Mouse (Mus musculus) limb, embryonic 13.5 days (tissue): Measurements from ENCODE around the gene Ctsh. TPM values are rescaled to one million over a fixed set of nuclear protein-coding genes. Genes with fewer than 3 reads are reported as not detected.
A peak's percentile ranks its signal among the peaks of the same experiment; 100 is the strongest.

Experiments
- ATAC-seq: fragments of 200-750 bp; cut with Nextera tagmentation; 2 replicates; pipeline ENCODE4 v1.8.0; 2017; ENCODE audit warnings: low read depth, moderate number of reproducible peaks, moderate TSS enrichment; ENCODE audit not compliant: low FRiP score
- H3K27ac ChIP-seq: fragments of 300-500 bp; sonication (generic); 2 replicates; pipeline ENCODE4 v1.5.1; 2015; ENCODE audit warnings: inconsistent platforms, mild to moderate bottlenecking, moderate library complexity
- H3K27me3 ChIP-seq: fragments of 300-500 bp; sonication (generic); 2 replicates; pipeline ENCODE4 v1.6.1; 2015; ENCODE audit warnings: mild to moderate bottlenecking, inconsistent platforms
- H3K36me3 ChIP-seq: fragments of 300-500 bp; sonication (generic); 2 replicates; pipeline ENCODE4 v1.6.1; 2015; ENCODE audit warnings: inconsistent platforms, mild to moderate bottlenecking, moderate library complexity
- H3K4me1 ChIP-seq: fragments of 300-500 bp; sonication (generic); 2 replicates; pipeline ENCODE4 v1.6.1; 2015; ENCODE audit warnings: inconsistent platforms
- H3K4me2 ChIP-seq: fragments of 300-500 bp; sonication (generic); replicated peaks from 2 replicates; pipeline ENCODE4 v1.6.1; 2015; ENCODE audit warnings: inconsistent platforms, mild to moderate bottlenecking, moderate library complexity
- H3K4me3 ChIP-seq: fragments of 300-500 bp; sonication (generic); 2 replicates; pipeline ENCODE4 v1.5.1; 2015; ENCODE audit warnings: moderate library complexity, mild to moderate bottlenecking, inconsistent platforms
- H3K9ac ChIP-seq: fragments of 300-500 bp; sonication (generic); 2 replicates; pipeline ENCODE4 v1.6.1; 2015; ENCODE audit warnings: mild to moderate bottlenecking, inconsistent platforms
- H3K9me3 ChIP-seq: fragments of 300-500 bp; sonication (generic); 2 replicates; pipeline ENCODE4 v1.6.1; 2016; ENCODE audit warnings: inconsistent platforms
- WGBS: fragments of 180-500 bp; shearing (Covaris S2); methylation state at CpG from one replicate; pipeline ENCODE4 v1.1.7; 2015; 5-methylcytosine and 5-hydroxymethylcytosine counted together
- polyA plus RNA-seq: library from polyadenylated mRNA; unstranded; fragments of >200 nt; fragmentation: Nextera tagmentation; extraction: Ambion mirVana; gene quantifications from 2 replicates; pipeline ENCODE4 v1.2.1, GENCODE M21; 2015

The Ctsh gene
- polyA plus RNA-seq, 1 experiment from 2014 or later: 18.7 TPM

DNA sequence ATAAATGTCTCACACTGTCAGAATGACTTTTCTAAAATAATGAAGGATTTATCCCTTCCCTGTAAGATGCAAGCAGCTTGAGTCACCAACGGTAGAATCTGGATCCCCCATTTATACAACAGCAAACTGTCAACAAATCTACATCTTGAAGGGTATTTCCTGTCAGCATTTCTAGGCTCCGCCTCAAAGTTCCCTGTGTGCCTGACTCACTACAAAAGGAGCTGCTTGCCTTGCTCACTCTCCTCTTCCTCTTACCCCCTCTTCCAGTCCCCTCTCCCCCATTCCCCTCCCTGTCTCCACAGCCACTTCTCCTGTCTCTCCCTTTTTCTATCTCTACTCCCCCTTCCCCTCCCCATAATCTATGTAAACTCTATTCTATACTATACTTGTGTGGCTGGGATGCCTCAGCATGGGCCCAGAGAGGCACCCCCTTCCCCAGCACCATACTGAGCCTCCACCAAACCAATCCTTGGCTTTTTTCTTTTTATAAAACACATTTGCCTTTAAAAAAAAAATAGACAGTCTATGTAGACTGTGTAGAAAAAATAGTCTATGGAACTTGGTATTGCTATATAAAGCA is 34.0 kb downstream of the Ctsh start:
- Histone ChIP-seq H3K4me2 (no peak overlapping the region), H3K4me1 (no peaks in the 10 kb centered on the region), H3K27me3 (no peaks in the 10 kb centered on the region), H3K9me3 (no peaks in the 10 kb centered on the region), H3K36me3 (peaks cover 59% of the 10 kb centered on the region), H3K4me3 (no peak overlapping the region), H3K27ac (no peak overlapping the region), H3K9ac (no peak overlapping the region)
- WGBS: 96% methylated on average over 2 of the region's 2 CpGs
- peak; percentile 26; the same call in 1 of the 2 replicates for ATAC-seq

DNA sequence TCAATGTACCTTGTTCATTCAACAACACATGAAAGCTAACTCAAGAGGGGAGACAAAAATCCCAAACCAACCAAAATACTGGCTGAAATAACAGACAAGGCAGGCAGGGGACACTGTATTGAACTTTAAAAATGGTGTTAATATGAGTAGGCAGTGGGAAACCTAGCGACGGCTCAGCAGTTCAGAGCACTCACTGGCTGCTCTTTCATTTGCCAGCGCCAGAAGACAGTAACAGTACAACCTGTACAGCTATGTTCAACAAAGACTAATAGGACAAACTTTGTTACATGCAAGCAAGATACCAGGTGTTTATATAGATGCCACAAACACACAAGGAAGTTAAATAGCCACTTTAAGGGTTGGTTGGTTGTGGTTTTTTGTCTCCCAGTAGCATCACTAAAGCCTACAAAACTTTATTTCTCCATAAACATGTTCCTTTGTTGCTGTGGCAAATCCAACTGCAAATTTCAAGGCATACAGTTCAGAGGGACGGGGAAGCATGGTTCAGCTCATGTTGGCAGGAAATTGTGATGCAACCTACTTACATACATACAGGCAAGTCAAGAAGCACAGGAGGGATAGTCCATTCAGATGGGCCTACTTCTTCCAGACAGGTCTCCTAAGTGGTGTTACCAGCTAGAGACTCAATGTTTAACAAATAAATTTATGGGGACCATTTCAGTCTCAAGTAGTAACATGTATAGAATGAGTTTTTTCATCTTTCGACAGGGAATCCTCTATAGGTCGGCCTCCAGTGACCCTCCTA is 35.6 kb downstream of the Ctsh start:
- peaks cover 67% of the 10 kb centered on the region for H3K36me3 ChIP-seq
- no peak overlapping the region for H3K27ac ChIP-seq
- WGBS: 89% methylated on average over 6 of the region's 6 CpGs
- H3K27me3 ChIP-seq: no peaks in the 10 kb centered on the region
- no peak overlapping the region for H3K9ac ChIP-seq
- ATAC-seq: no peak
- no peaks in the 10 kb centered on the region for H3K4me1 ChIP-seq
- H3K4me3 ChIP-seq: no peak overlapping the region
- no peaks in the 10 kb centered on the region for H3K9me3 ChIP-seq
- no peak overlapping the region for H3K4me2 ChIP-seq

GRCm38 (mm10) chr9:90098934-90099333 is 45.0 kb downstream of the Ctsh start:
- Histone ChIP-seq H3K27me3 (no peaks in the 10 kb centered on the region), H3K9me3 (no peaks in the 10 kb centered on the region), H3K4me2 (no peak overlapping the region), H3K9ac (no peak overlapping the region), H3K4me3 (no peak overlapping the region), H3K27ac (no peak overlapping the region), H3K36me3 (peaks cover 87% of the 10 kb centered on the region), H3K4me1 (no peaks in the 10 kb centered on the region)
- ATAC-seq: no peak
- 93% methylated on average over 5 of the region's 5 CpGs for WGBS

- Histone ChIP-seq H3K36me3 (peaks cover 89% of the 10 kb centered on the region), H3K9ac (no peak overlapping the region), H3K4me1 (no peaks in the 10 kb centered on the region), H3K9me3 (no peaks in the 10 kb centered on the region), H3K27me3 (no peaks in the 10 kb centered on the region), H3K4me3 (no peak overlapping the region), H3K4me2 (no peak overlapping the region), H3K27ac (no peak overlapping the region)
- no peak for ATAC-seq
- 81% methylated on average over 2 of the region's 2 CpGs for WGBS
These were observed 46.8 kb downstream of the Ctsh start for GRCm38 (mm10) chr9:90100760-90101159.

DNA sequence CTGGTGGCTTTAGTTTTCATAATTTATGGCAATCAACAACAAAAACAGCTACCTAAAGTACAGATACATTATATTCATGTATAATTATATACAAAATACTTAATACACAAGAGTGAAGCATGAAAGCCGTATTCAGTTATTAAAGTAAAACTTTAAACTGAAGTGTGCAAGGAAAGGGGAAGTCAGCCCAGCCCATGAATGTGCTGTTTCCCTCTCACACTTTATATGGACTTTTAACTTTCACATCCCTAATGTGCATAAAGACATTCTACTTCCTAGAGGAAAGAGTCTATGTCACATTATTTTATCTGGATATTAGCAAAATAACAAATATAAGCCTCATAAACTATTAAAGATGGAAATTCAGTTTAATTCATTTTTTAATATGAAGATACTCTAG is 51.5 kb downstream of the Ctsh start:
- H3K36me3 ChIP-seq: peaks cover 71% of the 10 kb centered on the region
- no peak for ATAC-seq

DNA sequence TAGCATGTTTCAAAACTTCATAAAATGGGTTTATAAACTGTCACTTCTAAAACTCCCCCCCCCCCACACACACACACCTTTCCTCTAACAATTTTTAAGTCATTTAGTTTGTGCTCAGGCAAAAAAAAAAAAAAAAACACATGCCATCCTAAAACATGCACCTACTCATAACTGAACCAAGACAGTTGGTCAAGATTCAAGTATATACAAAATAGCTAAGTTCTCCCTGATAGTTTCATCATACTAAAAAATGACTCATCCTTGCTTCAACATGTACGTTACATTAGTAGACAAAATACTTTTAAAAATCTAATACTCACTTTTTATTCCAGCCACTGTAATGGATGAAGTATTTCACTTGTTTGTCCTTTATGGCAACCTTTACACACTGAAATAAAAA is 53.0 kb downstream of the Ctsh start:
- H3K9me3 ChIP-seq: no peaks in the 10 kb centered on the region
- no peak overlapping the region for H3K4me3 ChIP-seq
- peaks cover 57% of the 10 kb centered on the region for H3K36me3 ChIP-seq
- no peak overlapping the region for H3K9ac ChIP-seq
- 95% methylated on average over 1 of the region's 1 CpGs for WGBS
- no peak overlapping the region for H3K4me2 ChIP-seq
- peaks cover 5% of the 10 kb centered on the region; the same call in 1 of the 2 replicates for H3K4me1 ChIP-seq
- no peak for ATAC-seq
- H3K27ac ChIP-seq: no peak overlapping the region
- H3K27me3 ChIP-seq: no peaks in the 10 kb centered on the region

More for the DNA sequence above, 51.5 kb downstream of the Ctsh start:
- Histone ChIP-seq H3K4me3 (no peak overlapping the region), H3K4me1 (no peaks in the 10 kb centered on the region), H3K27ac (no peak overlapping the region), H3K9ac (no peak overlapping the region), H3K4me2 (no peak overlapping the region), H3K9me3 (no peaks in the 10 kb centered on the region), H3K27me3 (no peaks in the 10 kb centered on the region)
- WGBS: 88% methylated on average over 1 of the region's 1 CpGs

DNA sequence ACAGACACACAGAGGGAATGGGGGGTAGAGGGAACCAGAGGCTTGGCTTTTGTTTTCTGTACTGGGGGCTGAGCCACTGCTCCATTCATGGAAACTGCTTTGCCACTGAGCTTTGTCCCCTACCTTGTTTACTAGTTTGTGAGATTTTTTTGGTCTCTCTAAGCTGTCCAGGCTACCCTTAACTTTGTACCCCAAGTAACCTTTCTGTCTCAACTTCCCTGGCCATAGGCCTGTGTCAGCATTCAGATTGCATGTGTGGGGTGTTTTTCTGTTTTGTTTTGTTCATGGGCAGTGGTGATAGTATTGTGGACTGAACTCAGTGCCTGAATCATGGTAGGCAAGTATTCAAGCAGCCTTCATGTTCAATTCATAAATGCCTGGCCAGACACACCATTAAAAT is 54.3 kb downstream of the Ctsh start:
- Histone ChIP-seq H3K27me3 (no peaks in the 10 kb centered on the region), H3K4me2 (no peak overlapping the region), H3K36me3 (peaks cover 45% of the 10 kb centered on the region), H3K27ac (no peak overlapping the region), H3K9ac (no peak overlapping the region), H3K4me1 (peaks cover 16% of the 10 kb centered on the region), H3K9me3 (no peaks in the 10 kb centered on the region), H3K4me3 (no peak overlapping the region)
- no peak for ATAC-seq

- Histone ChIP-seq H3K9ac (no peak overlapping the region), H3K4me3 (no peak overlapping the region), H3K27me3 (no peaks in the 10 kb centered on the region), H3K4me1 (peaks cover 16% of the 10 kb centered on the region), H3K9me3 (no peaks in the 10 kb centered on the region), H3K36me3 (peaks cover 36% of the 10 kb centered on the region), H3K27ac (no peak overlapping the region), H3K4me2 (no peak overlapping the region)
- no peak for ATAC-seq
- WGBS: 83% methylated on average over 6 of the region's 6 CpGs
These were observed 55.4 kb downstream of the Ctsh start for GRCm38 (mm10) chr9:90109386-90109785.

DNA sequence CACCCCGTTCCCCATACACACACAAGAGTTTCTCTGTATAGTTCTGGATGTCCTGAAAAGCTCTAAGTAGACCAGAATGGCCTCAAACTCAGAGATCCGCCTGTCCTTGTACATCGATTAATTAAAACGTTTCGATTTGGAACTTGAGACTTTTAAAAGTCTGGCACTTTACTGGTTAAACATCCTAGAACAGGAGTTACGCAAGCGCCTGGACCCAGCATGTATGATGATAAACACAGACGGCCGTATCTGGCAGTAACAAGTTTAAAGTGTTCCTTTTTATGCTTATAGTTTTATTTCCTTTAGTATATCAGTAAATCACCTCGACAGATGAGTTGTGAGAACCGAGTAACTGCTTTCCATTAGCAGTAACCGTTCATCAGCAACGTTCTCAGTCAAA is 59.2 kb downstream of the Ctsh start:
- Histone ChIP-seq H3K9me3 (no peaks in the 10 kb centered on the region), H3K9ac (peak overlapping the region; percentile 99), H3K4me1 (peaks cover 16% of the 10 kb centered on the region), H3K27me3 (peaks cover under 1% of the 10 kb centered on the region; the same call in 1 of the 2 replicates), H3K4me3 (peak overlapping the region; percentile 85), H3K4me2 (peak overlapping the region; percentile 93), H3K36me3 (peaks cover 15% of the 10 kb centered on the region), H3K27ac (peak overlapping the region; percentile 99; the same call in 1 of the 2 replicates)
- no peak for ATAC-seq
- WGBS: 3% methylated on average over 13 of the region's 13 CpGs

GRCm38 (mm10) chr9:90113651-90114566 is 60.0 kb downstream of the Ctsh start:
- under 1% methylated on average over 82 of the region's 82 CpGs for WGBS
- Histone ChIP-seq H3K4me3 (peak overlapping the region; percentile 85), H3K4me1 (peaks cover 16% of the 10 kb centered on the region), H3K9me3 (no peaks in the 10 kb centered on the region), H3K4me2 (peak overlapping the region; percentile 93), H3K27ac (peak overlapping the region; percentile 99), H3K9ac (peak overlapping the region; percentile 99), H3K27me3 (peaks cover 2% of the 10 kb centered on the region; the same call in 1 of the 2 replicates), H3K36me3 (peaks cover 7% of the 10 kb centered on the region)
- peak; percentile 70 for ATAC-seq

DNA sequence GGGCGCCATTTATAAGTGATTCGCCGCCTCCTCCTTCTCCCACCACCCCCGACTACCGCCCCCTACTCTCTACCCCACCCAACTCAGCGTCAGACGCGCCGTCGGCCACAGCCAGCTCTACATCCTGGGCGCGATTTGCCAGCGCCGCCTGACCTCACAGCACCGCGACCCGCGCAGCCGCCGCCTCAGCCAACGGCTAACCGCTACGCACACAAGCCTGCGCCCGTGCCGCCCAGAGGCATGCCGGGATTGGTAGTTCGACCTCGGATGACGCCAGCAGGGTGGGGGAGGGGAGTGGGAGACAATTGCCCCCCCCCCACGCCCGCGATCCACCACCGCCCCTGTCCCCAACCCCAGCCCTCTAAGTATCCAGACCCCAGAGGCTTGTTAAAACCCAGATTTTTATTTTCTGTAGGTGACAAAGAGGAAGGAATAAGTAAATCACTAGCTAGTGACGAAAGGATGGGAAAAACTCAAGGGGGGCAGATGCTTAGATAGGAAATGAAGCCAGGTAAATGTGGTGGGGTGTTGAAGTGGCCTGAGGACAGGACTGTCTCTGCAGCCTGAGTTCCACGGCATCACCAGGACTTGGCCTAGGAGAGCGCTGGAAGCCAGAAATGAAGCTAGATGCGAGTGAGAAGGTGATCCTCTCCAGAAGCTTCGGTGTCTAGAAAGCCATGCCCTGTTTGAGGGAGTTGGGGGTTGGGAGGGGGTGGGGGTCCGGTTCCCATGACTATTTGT is 60.8 kb downstream of the Ctsh start, which contains the start of gene Morf4l1:
Gene Morf4l1, minus strand, starts transcription at position 208 of the 741 bp plus-strand sequence.
- Histone ChIP-seq H3K27ac (peak within 1 kb of the TSS; percentile 99), H3K4me2 (peak within 1 kb of the TSS; percentile 93), H3K4me1 (peaks cover 16% of the 10 kb centered on the region), H3K36me3 (no peaks in the 10 kb centered on the region), H3K9ac (peak within 1 kb of the TSS; percentile 99), H3K4me3 (peak within 1 kb of the TSS; percentile 85), H3K27me3 (peaks cover 2% of the 10 kb centered on the region; the same call in 1 of the 2 replicates), H3K9me3 (no peaks in the 10 kb centered on the region)
- peak; percentile 99 for ATAC-seq
- under 1% methylated on average over 38 of the region's 40 CpGs for WGBS
